Mouse (Mus musculus) layer of hippocampus, adult 18-20 months (tissue): Measurements from ENCODE around the gene Olfr1359. TPM values are rescaled to one million over a fixed set of nuclear protein-coding genes. Genes with fewer than 3 reads are reported as not detected.
"Not testable (repeated sequence)": the region's sequence is repeated elsewhere in the genome, so short reads cannot be mapped to it uniquely, and the experiment has no call there.

Experiments used
- DNase-seq, 2 experiments: peaks; one replicate each; pipeline ENCODE4 v3.0.0; 2022; ENCODE audit warnings: low spot score in 2 of 2
- long read RNA-seq: library from polyadenylated mRNA; stranded (forward); transcript quantifications from one replicate; pipeline ENCODE4 v2.0.0, GENCODE M21; 2021
- total RNA-seq, 2 experiments: library from RNA; stranded (reverse); gene quantifications; 2 replicates each; pipeline ENCODE4 v1.2.3; 2021

The Olfr1359 gene
- total RNA-seq = not detected
- long read RNA-seq = 0 reads

DNA sequence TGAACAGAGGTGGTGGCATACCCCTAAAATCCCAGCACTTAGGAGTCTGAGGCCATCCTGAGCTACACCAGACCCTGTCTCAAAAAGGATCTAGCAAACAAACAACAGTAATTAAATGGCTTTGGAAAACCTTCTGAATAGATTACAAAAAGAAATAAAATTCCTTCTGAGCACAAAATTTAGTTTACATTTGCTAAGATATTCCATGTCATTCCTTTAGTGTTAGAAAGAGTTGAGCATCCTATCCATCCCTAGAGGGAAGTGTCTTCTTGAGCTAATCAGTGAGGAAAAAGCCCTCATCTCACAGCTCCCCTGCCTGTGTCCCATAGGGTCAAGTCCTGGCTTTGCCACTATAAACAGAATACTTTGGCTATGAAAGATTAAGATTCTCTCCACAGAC, at the start of gene Olfr1359:
TSS of gene Olfr1359 (plus strand) at position 301 of the 400 bp plus-strand sequence.
- DNase-seq = no peak

DNA sequence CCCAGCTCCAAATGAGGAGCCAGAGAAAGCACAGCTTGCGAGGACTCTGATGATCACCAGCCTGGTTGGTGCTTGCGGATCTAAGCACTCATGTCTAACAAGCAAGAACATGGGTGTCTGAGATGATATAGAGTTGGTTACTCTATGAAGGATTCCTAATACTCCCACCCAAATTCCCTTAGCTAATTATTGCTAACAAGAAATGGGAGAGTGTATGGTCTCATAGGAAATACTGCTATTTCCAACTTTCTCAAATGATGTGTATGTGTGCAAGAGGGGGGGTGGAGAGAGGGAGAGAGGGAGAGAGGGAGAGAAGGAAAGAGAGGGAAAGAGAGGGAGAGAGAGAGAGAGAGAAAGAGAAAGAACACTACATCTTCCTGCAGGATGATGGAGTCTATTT, 34.6 kb upstream of the Olfr1359 start, which contains the start of gene Olfr1361:
TSS of gene Olfr1361 (minus strand) at position 101 of the 400 bp plus-strand sequence.
- no peak for DNase-seq

DNA sequence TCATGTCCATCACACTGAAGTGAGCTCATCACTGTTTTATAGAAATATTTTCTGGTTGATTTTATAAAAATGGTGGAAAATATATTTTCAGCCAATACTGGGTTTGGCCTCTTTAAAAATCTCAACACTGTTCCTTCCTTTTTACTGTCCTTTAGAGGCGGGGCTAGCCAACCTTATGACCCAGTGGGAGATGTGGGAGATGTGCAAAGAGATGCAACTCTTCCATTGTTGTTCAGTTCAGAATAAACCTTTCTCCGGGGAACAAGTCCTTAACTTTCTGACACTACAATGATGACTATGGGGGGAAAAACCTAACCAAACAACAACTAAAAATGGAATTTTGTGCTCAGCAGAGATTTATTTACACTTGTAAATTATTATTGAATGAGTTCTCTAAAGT, 20.6 kb upstream of the Olfr1359 start, which contains the start of gene Olfr1360:
TSS of gene Olfr1360 (minus strand) at position 101 of the 400 bp plus-strand sequence.
- no peak for DNase-seq

DNA sequence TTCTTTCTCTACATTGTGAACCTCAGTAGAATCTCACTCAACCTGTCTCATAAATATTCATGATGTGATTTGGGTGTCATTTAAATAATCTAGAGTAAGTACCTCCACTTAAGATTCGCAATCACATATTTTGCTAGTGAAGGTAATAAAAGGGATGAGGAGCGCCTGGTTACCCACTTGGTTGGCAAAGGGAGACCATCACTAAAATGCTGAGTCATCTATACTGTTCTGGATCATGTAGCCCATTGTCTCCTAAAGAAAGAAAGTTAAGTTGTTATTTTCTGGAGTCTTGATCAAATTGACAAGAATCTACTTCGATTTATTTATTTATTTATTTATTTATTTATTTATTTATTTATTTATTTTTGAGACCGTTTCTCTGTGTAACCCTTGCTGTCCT, 8.8 kb downstream of the Olfr1359 start:
- DNase-seq = no peak

DNA sequence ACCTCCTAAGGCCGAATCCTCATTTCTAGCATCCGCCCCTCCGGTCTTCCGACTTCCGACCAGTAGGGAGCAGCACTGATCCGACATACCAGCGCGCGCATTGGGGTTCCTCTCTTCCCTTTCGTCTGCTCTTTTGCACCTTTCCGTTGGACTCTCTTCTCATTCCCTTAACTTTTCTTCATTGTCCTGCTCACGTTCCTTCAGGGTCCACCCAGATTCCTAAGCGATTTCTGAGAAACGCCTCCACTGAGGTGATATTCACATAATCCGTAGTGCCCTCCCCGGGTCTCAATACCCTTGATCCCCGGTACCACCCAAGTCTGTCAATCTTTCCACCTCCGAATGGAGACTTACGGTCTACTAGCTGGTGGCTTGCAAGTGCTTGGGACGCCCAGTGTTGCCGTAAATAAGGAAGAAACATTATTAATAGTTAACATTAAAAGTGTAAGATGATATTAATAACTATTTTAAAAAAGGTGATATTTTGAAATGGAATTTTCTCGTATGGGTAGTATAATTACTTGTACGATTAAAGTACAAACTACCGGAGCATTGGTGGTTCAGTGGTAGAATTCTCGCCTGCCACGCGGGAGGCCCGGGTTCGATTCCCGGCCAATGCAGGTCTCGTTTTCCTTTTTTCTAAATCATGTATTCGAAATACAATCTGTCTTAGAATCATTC, 12.3 kb downstream of the Olfr1359 start:
- DNase-seq = peak; percentile 84 to 94

DNA sequence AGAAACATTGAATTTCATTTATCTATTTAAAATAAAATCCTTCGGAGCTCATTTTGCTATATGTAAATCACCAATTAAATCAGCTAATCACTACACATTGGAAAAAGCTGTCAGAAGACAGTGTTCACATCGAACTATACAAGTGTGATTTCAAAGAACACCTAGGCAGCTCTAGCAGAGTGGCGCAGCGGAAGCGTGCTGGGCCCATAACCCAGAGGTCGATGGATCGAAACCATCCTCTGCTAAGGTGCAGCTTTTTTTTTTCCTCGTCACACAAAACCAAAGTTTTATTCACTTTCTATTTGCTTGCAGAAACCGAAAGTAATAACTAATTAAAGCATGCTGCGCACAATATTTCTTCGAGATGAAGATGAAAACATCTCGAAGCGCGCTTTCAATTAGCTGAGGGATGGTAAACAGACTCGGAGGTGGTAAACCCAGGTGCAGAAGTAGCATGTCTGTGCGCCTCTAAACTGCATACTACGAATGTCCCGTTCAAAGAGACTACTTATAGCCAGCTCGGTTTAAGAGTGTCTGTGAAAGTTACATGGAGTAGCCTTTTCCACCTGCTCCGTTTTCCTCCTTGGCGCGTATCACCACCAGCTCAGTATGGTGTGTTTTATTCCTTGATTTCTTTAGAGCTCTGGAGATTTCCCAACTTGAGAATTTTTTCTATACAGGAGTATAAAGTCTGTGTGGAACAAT, 13.1 kb downstream of the Olfr1359 start:
- DNase-seq = peak; percentile 67 to 90

DNA sequence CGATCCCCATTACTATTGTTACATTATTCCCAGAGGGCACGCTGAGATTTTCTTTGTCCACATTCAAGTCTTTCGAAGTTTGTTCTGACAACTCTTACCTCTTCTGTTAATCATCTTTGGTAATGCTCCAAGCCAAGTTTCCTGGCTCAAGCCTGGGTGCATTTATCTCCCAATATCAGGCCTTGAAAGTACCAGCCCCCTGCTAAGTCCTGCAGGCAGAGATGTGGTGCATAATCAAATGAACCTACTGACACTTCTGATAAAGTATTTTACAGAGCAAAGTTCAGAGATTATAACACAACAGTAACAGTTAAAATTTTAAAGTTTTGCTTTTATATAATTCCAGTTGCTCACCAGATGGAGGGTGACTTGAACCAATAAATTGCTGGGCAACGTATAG, 13.8 kb downstream of the Olfr1359 start:
- DNase-seq = no peak

DNA sequence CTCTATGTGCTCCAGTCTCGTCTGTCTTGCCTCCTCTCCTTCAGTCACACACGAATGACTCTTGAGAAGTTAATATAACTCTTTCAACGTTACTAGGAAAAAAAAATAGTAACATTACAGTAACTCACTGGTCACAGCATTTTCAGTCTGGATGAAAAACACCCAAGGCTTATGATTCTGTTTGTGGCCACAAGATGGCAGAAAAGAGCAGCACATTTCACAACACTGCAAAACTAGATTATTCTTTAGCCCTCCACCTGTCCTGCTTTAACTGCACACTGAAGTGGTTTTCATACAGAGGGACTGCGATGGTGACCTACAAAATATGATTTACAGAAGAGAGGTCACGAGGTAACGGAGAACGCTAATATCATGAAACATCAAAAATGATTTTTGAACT, 16.8 kb downstream of the Olfr1359 start:
- peak; percentile 34 to 86 for DNase-seq

DNA sequence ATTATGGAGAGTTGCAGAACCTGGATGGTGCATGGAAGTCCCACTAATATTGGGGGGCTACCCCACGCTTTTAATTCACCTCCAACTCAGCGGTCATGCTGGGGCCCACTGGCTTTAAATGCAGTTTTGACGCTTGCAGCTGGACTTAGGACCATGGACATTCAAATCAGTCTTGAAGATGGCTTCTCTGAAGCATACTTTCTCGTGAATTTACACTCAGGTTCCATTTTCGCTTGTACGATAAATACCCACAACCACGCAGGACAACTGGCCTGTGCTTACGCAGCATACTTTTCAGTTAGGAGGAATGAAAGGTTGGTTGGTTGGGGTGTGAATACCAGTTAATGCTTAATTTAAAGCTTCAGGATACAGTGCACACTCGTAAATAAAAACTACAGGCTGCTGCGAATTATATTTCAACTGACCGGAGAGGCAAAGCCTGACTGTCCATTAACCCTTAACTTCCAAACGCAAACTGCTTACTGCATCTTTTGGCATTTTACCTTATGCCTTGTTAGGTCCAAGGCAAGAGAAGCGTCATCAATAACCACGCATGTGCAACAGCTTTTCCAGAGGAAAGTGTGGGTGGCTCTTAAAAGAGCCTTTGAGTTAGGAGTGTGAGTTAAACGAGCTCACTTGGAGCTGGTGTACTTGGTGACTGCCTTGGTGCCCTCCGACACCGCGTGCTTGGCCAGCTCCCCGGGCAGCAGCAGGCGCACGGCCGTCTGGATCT, 17.4 kb downstream of the Olfr1359 start:
- DNase-seq = peak; percentile 6 to 39

DNA sequence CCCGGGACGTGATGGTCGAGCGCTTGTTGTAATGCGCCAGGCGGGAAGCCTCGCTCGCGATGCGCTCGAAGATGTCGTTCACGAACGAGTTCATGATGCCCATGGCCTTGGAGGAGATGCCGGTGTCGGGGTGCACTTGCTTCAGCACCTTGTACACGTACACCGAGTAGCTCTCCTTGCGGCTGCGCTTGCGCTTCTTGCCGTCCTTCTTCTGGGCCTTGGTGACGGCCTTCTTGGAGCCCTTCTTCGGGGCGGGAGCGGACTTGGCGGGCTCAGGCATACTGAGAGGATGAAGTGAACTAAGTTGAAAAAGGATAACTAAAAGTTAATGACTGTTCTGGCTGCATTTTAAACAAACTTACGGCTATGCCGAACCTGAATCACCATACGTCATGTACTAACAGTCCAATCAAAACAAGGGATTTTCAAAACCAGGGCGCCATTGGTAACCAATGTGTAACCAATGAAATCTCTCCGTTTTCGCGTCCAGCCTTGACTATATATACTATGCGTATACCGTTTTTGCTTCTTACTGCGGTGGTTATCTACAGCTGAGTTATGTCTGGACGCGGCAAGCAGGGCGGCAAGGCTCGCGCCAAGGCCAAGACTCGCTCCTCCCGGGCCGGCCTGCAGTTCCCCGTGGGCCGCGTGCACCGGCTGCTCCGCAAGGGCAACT, 18.1 kb downstream of the Olfr1359 start, which contains the start of the genes Hist1h2bl and Hist1h2ai:
TSS of gene Hist1h2bl (minus strand) at position 280 of the 676 bp plus-strand sequence.
TSS of gene Hist1h2ai (plus strand) at position 559 of the 676 bp plus-strand sequence.
- DNase-seq = peak; percentile 84 to 96

DNA sequence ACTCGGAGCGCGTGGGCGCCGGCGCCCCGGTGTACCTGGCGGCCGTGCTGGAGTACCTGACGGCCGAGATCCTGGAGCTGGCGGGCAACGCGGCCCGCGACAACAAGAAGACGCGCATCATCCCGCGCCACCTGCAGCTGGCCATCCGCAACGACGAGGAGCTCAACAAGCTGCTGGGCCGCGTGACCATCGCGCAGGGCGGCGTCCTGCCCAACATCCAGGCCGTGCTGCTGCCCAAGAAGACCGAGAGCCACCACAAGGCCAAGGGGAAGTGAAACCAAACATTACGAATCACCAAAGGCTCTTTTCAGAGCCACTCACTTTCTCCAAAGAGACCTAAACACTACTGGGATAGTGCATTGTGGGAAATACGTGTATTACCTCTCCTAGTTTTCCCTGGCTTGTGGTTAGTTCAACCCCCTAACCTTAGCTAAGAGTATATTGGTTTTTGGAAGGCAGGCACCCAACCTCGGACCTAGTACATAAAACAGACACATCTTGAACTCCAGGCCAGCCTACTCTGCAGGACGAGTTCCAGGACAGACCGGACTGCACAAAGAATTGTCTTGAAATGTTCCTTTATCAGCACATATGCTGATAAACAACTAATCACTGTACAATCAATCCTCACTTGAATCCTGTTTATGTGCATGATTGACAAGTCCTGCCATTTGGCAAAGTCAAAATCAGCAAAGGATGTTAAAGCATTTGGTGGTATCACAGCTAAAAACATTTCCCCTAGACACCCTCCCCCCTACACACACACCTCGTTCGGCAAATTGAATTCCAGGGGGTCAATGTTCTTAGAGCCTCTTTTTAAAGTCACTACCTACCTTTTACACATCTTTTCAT, 18.9 kb downstream of the Olfr1359 start:
- peak in 1 of 2 experiments; percentile 22 for DNase-seq

DNA sequence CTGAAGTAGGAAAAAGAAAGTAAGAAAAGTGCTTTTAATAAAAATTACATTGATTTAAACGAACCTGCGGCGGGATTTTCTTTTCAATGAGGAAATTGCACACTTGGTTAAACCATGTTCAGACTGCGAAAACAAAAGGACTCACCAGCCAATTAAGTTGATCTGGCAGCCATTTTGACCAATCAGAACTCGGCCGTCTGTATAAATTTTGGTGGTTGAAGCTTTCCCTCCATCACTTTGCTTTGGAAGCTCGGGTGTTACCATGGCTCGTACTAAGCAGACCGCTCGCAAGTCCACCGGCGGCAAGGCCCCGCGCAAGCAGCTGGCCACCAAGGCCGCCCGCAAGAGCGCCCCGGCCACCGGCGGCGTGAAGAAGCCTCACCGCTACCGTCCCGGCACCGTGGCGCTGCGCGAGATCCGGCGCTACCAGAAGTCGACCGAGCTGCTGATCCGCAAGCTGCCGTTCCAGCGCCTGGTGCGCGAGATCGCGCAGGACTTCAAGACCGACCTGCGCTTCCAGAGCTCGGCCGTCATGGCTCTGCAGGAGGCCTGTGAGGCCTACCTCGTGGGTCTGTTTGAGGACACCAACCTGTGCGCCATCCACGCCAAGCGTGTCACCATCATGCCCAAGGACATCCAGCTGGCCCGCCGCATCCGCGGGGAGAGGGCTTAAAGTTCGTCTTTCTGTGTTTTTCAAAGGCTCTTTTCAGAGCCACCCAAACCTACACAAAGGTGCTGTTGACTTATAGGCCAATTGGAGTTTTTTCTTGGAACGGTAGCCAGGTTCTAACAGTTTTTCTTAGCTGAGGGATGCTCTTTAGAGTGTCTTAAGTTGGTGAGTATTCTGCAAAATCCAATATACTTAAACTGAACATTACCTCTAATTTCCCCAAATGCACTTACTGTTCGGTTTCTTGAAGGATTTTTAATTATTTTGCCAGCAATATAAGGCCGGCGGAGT, 19.8 kb downstream of the Olfr1359 start, which contains the start of gene Hist1h3h:
TSS of gene Hist1h3h (plus strand) at position 263 of the 961 bp plus-strand sequence.
- peak; percentile 84 to 94 for DNase-seq

DNA sequence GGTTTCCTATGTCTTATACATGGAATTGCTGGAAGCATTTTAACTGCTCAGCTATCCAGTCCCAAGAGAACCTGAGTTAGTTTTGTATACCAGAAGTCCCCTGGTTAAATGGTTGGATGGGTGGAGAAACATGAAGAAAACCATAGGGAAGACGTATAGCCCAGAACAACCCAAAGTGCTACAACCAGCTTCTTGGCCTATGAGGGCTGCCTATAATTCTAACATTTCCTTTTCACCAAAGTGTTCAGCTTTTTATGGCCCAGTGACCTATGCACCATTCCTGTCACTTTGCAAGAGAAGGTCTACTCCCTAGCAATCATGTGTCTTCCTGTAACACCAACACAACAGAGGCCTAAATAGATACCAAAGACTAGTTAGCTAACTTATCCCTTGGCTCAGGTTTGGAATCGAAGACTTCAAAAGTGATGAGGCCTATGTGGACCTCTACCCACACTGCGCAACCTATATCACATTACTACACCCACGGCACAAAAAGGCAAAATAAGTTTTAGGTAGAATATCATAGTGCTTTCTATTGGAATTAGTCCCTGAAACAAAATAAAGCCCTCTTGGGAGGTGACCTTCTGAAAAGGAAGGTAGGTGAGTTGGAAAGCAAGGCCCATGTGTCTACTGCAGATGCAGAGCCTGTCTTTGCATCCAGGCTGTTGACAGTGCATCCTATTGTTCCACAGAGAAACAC, 20.6 kb downstream of the Olfr1359 start:
- no peak for DNase-seq

DNA sequence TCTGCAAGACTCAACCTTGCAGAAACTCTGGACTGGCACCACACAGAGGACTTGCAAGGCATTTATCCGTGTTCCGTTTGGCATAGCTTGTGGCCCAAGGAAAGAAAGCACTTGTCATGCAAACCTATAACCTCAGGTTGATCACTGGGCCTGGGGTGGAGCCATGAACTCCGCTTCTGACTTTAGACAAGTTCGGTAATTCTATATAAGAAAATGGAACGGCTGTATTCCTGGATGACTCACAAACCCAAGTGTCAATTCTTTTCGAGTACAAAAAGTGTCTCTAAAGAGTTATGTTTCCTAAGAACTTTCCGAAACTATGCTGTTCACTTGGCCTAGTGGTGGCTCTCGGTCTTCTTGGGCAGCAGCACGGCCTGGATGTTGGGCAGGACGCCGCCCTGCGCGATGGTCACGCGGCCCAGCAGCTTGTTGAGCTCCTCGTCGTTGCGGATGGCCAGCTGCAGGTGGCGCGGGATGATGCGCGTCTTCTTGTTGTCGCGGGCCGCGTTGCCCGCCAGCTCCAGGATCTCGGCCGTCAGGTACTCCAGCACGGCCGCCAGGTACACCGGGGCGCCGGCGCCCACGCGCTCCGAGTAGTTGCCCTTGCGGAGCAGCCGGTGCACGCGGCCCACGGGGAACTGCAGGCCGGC, 23.3 kb downstream of the Olfr1359 start:
- DNase-seq = not testable (repeated sequence)

DNA sequence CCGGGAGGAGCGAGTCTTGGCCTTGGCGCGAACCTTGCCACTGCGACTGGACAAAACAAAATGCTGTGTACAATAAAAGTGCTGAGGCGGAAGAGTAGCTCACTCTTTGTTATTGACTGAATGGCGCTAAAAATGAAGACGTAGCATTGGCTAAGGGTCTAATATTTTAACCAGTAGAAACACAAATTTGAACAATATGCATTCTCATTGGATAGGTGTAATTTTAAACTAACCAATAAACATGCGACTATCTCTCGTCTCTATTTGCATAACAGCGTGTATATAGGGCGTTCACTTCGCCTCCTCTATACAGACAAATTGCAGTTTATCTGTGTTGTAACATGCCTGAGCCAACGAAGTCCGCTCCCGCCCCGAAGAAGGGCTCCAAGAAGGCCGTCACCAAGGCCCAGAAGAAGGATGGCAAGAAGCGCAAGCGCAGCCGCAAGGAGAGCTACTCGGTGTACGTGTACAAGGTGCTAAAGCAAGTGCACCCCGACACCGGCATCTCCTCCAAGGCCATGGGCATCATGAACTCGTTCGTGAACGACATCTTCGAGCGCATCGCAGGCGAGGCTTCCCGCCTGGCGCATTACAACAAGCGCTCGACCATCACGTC, 24.0 kb downstream of the Olfr1359 start, which contains the start of gene Hist1h2bm:
TSS of gene Hist1h2bm (plus strand) at position 288 of the 616 bp plus-strand sequence.
- DNase-seq = peak; percentile 48 to 85

DNA sequence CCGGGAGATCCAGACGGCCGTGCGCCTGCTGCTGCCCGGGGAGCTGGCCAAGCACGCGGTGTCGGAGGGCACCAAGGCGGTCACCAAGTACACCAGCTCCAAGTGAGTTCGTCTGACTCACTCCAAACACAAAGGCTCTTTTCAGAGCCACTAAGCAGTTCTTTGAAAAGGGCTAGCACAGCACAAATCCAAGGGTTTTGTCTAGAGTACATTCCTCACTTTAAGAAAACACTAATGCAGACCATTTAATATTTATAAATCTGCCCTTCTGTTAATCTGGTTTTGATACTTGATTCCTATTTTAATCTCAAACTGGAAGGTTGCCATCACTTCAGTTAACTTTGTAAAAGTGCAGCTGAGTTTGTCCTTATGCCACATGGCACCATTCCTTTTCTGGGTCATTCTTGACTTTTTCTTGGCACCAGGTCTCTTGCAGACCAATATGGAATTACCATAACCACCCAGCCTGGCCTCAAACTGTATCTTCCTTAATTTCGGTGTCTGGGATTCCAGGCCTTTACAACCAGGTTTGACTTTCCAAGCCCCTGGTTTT, 24.5 kb downstream of the Olfr1359 start:
- DNase-seq = no peak
